Mouse (Mus musculus): ENCODE measurements around the gene Med11. TPM values are rescaled to one million over a fixed set of nuclear protein-coding genes. Genes with fewer than 3 reads are reported as not detected.
"Not testable (repeated sequence)": the region's sequence is repeated elsewhere in the genome, so short reads cannot be mapped to it uniquely, and the experiment has no call there.

Gene Med11
- 41.9 and 43.6 TPM in 2 replicates for polyA plus RNA-seq (2015; fragmentation: Nextera tagmentation; extraction: Ambion mirVana)

- under 1% methylated on average over 46 of the region's 46 CpGs for WGBS
These were observed at the start of gene Med11 for GRCm38 (mm10) chr11:70451797-70452498. Med11 (plus strand) TSS chr11:70451919.

GRCm38 (mm10) chr11:70403598-70403997 is 48.1 kb upstream of the Med11 start:
- WGBS = 85% methylated on average over 2 of the region's 2 CpGs
- Histone ChIP-seq H3K36me3 (peaks cover 66% of the 10 kb centered on the region), H3K27me3 (no peaks in the 10 kb centered on the region), H3K4me1 (replicated peaks) (peaks cover 15% of the 10 kb centered on the region), H3K9me3 (no peaks in the 10 kb centered on the region), H3K4me2 (replicated peaks) (no peak overlapping the region), H3K4me3 (replicated peaks) (no peak overlapping the region), H3K27ac (no peak overlapping the region), H3K9ac (replicated peaks) (no peak overlapping the region)
- no peak for ATAC-seq

More at GRCm38 (mm10) chr11:70451797-70452498, at the start of gene Med11:
- H3K4me3 ChIP-seq (replicated peaks) = peak within 1 kb of the TSS; percentile 65
- no peaks in the 10 kb centered on the region for H3K9me3 ChIP-seq
- H3K27me3 ChIP-seq = no peaks in the 10 kb centered on the region
- H3K4me1 ChIP-seq (replicated peaks) = peaks cover 19% of the 10 kb centered on the region
- peak within 1 kb of the TSS; percentile 70 for H3K4me2 ChIP-seq (replicated peaks)
- peak within 1 kb of the TSS; percentile 79 for H3K9ac ChIP-seq (replicated peaks)
- H3K36me3 ChIP-seq = peaks cover 11% of the 10 kb centered on the region; the same call in 1 of the 2 replicates
- peak within 1 kb of the TSS; percentile 96 for H3K27ac ChIP-seq
- ATAC-seq = peak; percentile 98

GRCm38 (mm10) chr11:70409594-70410296 is 42.0 kb upstream of the Med11 start, which contains the start of gene Pelp1:
Pelp1 (minus strand) TSS chr11:70410031.
- no peaks in the 10 kb centered on the region for H3K27me3 ChIP-seq
- H3K9ac ChIP-seq (replicated peaks) = peak within 1 kb of the TSS; percentile 98
- H3K4me1 ChIP-seq (replicated peaks) = peaks cover 28% of the 10 kb centered on the region
- H3K36me3 ChIP-seq = peaks cover 8% of the 10 kb centered on the region
- no peaks in the 10 kb centered on the region for H3K9me3 ChIP-seq
- under 1% methylated on average over 59 of the region's 59 CpGs for WGBS
- ATAC-seq = peak; percentile 99
- H3K4me3 ChIP-seq (replicated peaks) = peak within 1 kb of the TSS; percentile 99
- peak within 1 kb of the TSS; percentile 74 for H3K27ac ChIP-seq
- peak within 1 kb of the TSS; percentile 79 for H3K4me2 ChIP-seq (replicated peaks)

- Histone ChIP-seq H3K36me3 (peaks cover 6% of the 10 kb centered on the region), H3K4me2 (replicated peaks) (peak overlapping the region; percentile 79), H3K27me3 (no peaks in the 10 kb centered on the region), H3K4me3 (replicated peaks) (peak overlapping the region; percentile 99), H3K4me1 (replicated peaks) (peaks cover 28% of the 10 kb centered on the region), H3K27ac (peak overlapping the region; percentile 74; the same call in 1 of the 2 replicates), H3K9ac (replicated peaks) (peak overlapping the region; percentile 98), H3K9me3 (no peaks in the 10 kb centered on the region)
- WGBS = 62% methylated on average over 6 of the region's 6 CpGs
- ATAC-seq = peak; percentile 5; the same call in 1 of the 2 replicates
These were observed 41.4 kb upstream of the Med11 start for GRCm38 (mm10) chr11:70410297-70410643.

GRCm38 (mm10) chr11:70412591-70412990 is 39.1 kb upstream of the Med11 start:
- ATAC-seq = no peak
- no peak overlapping the region for H3K4me3 ChIP-seq (replicated peaks)
- no peak overlapping the region for H3K4me2 ChIP-seq (replicated peaks)
- no peaks in the 10 kb centered on the region for H3K27me3 ChIP-seq
- H3K27ac ChIP-seq = no peak overlapping the region
- no peak overlapping the region for H3K9ac ChIP-seq (replicated peaks)
- H3K9me3 ChIP-seq = no peaks in the 10 kb centered on the region
- H3K4me1 ChIP-seq (replicated peaks) = peaks cover 23% of the 10 kb centered on the region
- WGBS = 81% methylated on average over 5 of the region's 5 CpGs
- H3K36me3 ChIP-seq = no peaks in the 10 kb centered on the region

- H3K4me3 ChIP-seq (replicated peaks) = no peak overlapping the region
- no peak overlapping the region for H3K27ac ChIP-seq
- H3K9me3 ChIP-seq = no peaks in the 10 kb centered on the region
- no peak overlapping the region for H3K9ac ChIP-seq (replicated peaks)
- H3K4me1 ChIP-seq (replicated peaks) = peaks cover 9% of the 10 kb centered on the region
- H3K27me3 ChIP-seq = no peaks in the 10 kb centered on the region
- ATAC-seq = no peak
- 10% methylated on average over 3 of the region's 3 CpGs for WGBS
- H3K4me2 ChIP-seq (replicated peaks) = no peak overlapping the region
- H3K36me3 ChIP-seq = no peaks in the 10 kb centered on the region
These were observed 37.8 kb upstream of the Med11 start for GRCm38 (mm10) chr11:70413961-70414360.

GRCm38 (mm10) chr11:70418199-70418598 is 33.5 kb upstream of the Med11 start:
- Histone ChIP-seq H3K4me2 (replicated peaks) (no peak overlapping the region), H3K27ac (no peak overlapping the region), H3K36me3 (no peaks in the 10 kb centered on the region), H3K4me3 (replicated peaks) (no peak overlapping the region), H3K27me3 (no peaks in the 10 kb centered on the region), H3K4me1 (replicated peaks) (no peaks in the 10 kb centered on the region), H3K9me3 (no peaks in the 10 kb centered on the region), H3K9ac (replicated peaks) (no peak overlapping the region)
- 60% methylated on average over 4 of the region's 4 CpGs for WGBS
- no peak for ATAC-seq

- Histone ChIP-seq H3K4me2 (replicated peaks) (no peak overlapping the region), H3K9ac (replicated peaks) (no peak overlapping the region), H3K36me3 (no peaks in the 10 kb centered on the region), H3K9me3 (no peaks in the 10 kb centered on the region), H3K4me1 (replicated peaks) (no peaks in the 10 kb centered on the region), H3K4me3 (replicated peaks) (no peak overlapping the region), H3K27ac (no peak overlapping the region), H3K27me3 (no peaks in the 10 kb centered on the region)
- ATAC-seq = no peak
- WGBS = 79% methylated on average over 5 of the region's 5 CpGs
These were observed 32.2 kb upstream of the Med11 start for GRCm38 (mm10) chr11:70419486-70419885.

GRCm38 (mm10) chr11:70426598-70426997 is 25.1 kb upstream of the Med11 start:
- H3K9ac ChIP-seq (replicated peaks); H3K27me3 ChIP-seq; H3K4me2 ChIP-seq (replicated peaks); H3K4me3 ChIP-seq (replicated peaks); ATAC-seq; H3K9me3 ChIP-seq; H3K36me3 ChIP-seq; H3K27ac ChIP-seq: not testable (repeated sequence)
- 72% methylated on average over 6 of the region's 6 CpGs for WGBS
- peaks cover 11% of the 10 kb centered on the region for H3K4me1 ChIP-seq (replicated peaks)

GRCm38 (mm10) chr11:70431574-70431973 is 20.1 kb upstream of the Med11 start:
- peak overlapping the region; percentile 66 for H3K4me3 ChIP-seq (replicated peaks)
- ATAC-seq = no peak
- H3K4me1 ChIP-seq (replicated peaks) = peaks cover 36% of the 10 kb centered on the region
- H3K9ac ChIP-seq (replicated peaks) = peak overlapping the region; percentile 91; the same call in 1 of the 2 replicates
- no peaks in the 10 kb centered on the region for H3K27me3 ChIP-seq
- no peaks in the 10 kb centered on the region for H3K9me3 ChIP-seq
- peak overlapping the region; percentile 79 for H3K4me2 ChIP-seq (replicated peaks)
- WGBS = 28% methylated on average over 5 of the region's 5 CpGs
- peaks cover 12% of the 10 kb centered on the region for H3K36me3 ChIP-seq
- H3K27ac ChIP-seq = peak overlapping the region; percentile 94

- peak; percentile 97 for ATAC-seq
- Histone ChIP-seq H3K4me3 (replicated peaks) (peak within 1 kb of the TSS; percentile 66), H3K27me3 (no peaks in the 10 kb centered on the region), H3K36me3 (peaks cover 19% of the 10 kb centered on the region), H3K4me1 (replicated peaks) (peaks cover 36% of the 10 kb centered on the region), H3K9me3 (no peaks in the 10 kb centered on the region), H3K9ac (replicated peaks) (peak within 1 kb of the TSS; percentile 91), H3K4me2 (replicated peaks) (peak within 1 kb of the TSS; percentile 79), H3K27ac (peak within 1 kb of the TSS; percentile 94)
- under 1% methylated on average over 75 of the region's 75 CpGs for WGBS
These were observed 19.4 kb upstream of the Med11 start, which contains the start of gene Arrb2 for GRCm38 (mm10) chr11:70432048-70432894. Arrb2 (plus strand) TSS chr11:70432635.

Data from midbrain, embryonic 13.5 days (tissue).